Mouse (Mus musculus) ovary, postnatal 36 days (tissue): ENCODE measurements around the gene Mrtfa.

Experiments
- DNase-seq: peaks from one replicate; pipeline ENCODE4 v3.0.0; 2022; ENCODE audit warnings: low spot score, mixed read lengths

Mrtfa gene

DNA sequence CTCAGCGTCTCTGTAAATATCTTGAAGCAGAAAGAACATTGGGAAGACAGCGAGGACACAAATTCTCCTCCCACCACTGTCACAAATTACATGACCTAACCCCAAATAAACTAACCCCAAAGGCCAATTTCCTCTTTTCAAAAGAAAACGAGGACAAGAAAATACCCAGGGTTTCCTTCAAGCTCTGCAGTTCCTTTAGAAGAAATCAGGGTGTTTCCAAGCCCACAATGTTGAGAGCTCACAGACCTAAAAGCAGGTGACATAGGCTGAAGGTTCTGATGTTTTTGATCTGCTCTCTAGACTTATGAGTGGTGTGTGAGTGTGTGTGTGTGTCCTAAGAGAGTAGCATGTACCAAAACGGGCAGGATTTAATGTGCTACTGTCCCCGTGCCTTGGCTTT lies 89.2 kb downstream of the Mrtfa start:
- no peak for DNase-seq

DNA sequence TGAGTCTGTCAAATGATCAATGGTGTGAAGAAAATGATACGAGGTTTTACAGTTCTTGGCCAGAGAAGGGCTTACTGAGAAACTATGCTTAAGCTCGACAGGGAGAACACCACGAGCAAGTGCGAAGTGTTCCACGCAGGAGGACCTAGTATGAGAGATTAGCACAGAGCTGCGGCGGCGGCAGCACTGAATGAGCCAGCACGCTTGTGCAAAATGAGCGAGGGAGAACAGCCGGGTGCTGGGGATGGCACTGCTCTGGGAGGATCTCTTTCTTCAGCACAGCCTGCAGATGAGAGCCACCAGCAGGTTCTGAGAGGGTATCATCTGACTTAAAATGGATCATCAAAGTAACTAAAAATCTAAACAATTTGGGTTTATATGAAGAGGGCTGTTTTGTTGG lies 91.3 kb downstream of the Mrtfa start:
- no peak for DNase-seq

DNA sequence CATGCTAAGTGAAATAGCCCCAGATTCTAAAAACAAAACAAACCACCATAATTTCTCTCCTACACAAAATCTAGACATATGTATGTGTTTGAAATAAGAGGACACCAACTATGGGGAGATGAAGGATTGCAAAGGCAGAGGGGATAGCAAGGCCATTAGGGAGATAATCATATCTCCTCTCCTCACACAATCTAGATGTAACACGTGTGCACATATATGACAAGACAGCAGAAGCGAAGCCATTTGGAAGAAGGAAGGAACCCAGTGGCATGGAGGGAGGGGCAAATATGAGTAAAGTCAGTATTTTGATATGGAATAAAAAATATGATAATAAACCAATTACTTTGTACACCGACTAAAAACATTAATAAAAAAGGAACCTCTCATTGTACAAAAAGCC lies 91.9 kb downstream of the Mrtfa start:
- DNase-seq: no peak

DNA sequence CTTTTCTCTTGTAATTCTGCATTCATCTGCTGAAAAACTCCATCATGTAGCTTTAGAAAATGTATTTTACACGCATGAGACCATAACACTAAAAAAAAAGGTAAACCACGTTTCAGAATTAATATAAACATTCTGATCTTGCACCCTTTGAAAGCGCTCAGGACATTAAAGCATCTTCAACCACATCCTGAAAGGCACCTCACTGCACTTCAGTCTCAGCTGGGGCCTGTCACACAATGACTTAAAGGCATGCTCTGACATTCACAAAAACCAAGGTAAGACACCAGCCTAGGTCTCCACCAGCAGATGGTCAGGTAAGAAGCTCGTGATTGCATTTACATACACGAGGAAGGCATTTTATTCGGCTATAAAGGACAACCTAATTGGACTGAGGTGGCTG lies 92.7 kb downstream of the Mrtfa start:
- no peak for DNase-seq

DNA sequence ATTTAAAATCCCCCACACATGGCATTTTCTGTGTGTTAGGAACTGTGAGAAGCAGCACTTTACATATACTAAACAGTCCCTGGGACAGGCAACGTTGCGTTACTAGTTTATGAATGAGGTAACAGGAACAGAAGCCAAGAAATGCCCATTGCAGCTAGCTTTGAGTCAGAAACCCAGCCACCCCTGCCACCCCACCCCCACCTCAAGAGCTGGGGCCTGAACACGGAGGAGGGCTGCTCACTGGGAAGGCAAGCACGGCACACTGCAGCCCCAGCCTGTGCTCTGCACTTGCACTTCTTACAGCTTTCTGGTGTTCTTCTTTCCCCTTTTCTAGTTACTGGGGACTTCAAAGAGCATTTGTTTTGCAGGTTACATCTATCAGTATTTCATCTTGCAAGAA lies 93.1 kb downstream of the Mrtfa start:
- no peak for DNase-seq

DNA sequence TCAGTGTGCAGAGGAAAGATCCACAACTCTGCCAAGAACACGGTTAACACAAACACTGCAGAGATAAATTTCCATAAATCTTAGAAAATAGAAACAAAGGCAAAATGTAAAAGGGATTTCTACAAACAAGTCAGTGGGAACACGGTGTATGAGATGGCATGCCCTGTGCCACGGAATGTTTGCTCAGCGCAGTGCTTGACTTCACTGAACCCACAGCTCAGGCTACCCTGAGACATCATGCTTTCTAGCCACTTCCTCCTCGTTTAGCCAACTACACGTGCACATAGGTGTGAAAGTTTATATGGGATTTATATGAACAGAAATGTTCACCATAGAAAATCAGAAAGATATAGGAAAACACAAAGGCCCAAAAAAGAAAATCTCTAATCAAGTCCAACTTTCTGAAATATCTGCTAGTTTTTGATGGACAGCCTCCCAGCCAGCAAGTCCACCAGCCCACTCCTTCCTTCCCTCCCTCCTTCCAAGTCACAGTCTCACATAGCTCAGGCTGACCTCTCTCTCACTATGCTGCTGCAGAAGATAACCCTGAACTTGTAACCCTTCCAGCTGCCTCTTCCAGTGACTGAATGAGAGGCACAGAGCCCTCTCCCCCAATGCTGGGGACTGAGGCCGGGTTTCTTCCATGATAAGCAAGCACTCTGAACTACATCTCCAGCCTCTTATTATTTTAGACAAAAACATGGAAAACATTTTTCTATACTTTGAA lies 94.1 kb downstream of the Mrtfa start:
- DNase-seq: no peak

DNA sequence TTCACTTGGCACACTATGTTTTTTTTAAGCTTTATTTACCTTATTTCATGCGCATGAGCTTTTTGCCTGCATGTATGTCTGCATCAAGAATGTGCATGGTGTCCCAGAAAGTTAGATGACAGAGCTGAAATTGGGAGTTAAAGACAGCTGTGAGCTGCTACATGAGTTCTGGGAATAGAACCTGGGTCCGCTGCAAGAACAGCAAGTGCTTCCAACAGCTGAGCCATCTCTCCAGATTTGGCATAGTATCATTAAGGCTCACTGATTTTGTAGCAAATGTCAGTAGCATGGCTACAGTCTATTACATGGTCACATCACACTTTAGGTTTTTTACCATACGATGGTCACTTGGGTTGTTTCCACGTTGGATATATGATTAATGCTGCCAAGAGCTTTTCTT lies 97.5 kb downstream of the Mrtfa start:
- no peak for DNase-seq

DNA sequence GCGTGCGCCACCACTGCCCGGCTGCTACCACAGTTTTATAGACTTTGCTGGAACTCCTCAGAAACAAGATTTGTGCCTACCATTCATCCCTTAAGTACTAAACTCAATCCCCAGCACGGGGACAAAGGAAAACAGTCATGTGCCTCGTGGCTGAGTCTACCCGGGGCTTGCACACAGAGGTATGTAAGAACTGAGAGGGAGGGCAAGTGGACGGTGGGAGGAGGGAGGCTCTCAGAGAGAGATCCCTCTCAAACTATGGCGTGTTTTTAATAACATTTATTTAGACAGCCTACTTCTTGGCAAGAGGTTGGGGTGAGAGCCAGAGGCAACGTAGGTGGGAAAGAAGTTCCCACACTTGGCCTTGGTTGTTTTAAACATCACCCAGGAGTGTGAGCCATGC lies 98.8 kb downstream of the Mrtfa start:
- no peak for DNase-seq

DNA sequence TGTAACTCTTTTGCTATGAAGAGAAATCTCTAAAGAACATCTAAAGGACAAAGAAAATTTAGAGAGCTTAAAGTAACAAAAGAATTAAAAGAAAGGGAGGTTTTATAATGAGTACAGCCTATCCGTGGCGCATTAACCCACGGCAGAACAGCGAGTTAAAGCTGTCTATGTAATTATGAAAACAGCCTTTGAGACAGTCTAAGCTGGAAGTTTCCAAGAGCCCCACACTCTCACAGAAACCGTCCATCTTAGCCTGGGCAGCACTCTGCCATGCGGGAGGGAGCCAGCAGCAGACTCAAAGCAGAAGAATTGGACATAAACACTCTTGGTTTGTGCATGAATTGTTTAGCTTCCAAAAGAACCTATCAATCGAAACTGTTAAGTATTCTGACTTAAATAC lies 103.0 kb downstream of the Mrtfa start:
- no peak for DNase-seq

DNA sequence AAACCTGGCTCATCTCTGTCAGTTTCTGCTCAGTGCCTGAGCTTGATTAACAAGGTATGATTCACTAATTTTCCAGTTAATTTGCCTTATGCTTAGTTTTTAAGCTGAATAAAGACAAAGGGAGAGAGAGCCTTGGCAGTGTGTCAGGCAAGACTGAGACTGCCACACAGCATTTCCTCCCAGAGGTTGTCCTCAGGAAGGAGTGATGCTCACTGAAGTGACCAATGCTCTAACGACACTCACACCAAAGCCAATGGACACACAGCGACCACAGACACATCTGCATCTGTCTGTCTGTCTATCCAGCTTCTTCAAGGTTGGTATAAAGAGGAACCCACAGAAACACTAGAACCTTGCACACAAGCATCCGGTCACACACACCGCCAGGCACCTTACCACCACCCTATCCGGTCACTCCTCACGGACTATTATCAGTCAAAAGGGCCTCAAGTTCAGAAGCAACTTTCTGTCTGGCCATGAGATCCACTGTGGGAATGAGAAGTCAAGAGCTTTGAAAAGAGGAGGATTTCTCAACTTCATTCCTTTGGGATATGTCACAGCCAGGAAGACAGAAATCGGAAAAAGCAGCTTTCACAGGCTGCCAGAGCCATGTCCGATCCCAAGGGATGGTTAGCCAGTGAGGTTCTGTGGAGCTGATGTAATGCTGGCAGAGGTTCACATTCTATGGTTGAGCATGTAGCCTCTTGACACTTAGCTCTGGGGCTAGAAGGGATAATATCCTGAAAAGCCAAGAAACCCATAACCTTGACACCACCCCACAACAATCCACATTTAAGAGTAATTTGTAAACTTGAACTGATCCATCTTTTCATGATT lies 103.7 kb downstream of the Mrtfa start:
- DNase-seq: no peak

DNA sequence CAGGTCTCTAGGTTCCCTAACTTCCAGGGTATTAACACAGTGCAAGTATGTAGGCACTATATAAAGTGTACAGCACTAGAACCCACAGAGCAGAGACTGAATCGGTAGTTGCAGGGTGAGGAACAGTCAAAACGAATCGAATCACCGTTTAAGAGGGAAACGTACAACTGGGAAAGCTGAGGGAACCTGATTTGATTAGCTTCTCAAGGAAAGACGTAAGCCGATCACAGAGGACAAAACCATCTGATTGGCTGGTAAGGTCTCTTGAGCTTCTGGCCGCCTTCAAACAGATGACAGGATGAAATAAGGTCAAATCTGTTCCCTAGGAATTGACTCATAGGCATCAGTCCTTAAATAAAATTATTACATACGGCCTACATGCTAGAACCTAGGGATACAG lies 106.7 kb downstream of the Mrtfa start:
- DNase-seq: no peak

DNA sequence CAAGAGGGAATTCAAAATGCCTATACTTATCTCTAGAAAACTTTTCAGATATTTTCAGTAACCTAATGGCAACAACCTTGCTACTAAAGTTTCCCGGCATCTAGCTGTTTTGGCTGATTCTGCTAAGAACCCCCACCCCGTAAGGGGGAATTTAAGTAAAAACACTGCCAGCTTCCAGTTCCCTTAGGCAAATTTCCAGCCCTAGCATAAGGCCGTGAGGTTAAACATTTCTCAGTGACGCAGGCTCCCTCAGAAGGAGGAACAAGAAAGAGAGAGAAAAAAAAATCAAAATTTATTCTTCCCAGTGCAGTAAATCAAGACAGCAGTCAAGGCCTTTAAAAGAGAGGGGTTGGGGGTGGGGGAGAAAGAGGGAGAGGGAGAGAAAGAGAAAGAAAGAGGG lies 107.3 kb downstream of the Mrtfa start:
- DNase-seq: no peak

DNA sequence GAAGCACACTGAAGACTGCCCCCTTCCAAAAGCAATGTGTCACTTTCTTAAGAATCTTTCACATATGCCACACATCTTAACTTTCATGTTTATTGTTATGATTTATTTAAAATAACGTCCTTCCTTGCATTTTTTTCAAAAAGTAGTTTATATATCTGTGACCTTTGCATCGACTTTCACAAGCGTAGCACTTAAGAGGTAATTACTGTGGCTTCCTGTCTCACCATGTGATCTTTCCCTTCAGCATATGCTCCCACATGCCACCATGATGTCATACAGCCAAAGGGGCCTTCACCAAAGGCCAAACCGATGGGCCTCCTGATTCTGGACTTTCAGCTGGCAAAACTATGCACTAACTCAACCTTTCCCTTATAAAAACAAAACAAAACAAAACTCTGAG lies 109.3 kb downstream of the Mrtfa start:
- no peak for DNase-seq

DNA sequence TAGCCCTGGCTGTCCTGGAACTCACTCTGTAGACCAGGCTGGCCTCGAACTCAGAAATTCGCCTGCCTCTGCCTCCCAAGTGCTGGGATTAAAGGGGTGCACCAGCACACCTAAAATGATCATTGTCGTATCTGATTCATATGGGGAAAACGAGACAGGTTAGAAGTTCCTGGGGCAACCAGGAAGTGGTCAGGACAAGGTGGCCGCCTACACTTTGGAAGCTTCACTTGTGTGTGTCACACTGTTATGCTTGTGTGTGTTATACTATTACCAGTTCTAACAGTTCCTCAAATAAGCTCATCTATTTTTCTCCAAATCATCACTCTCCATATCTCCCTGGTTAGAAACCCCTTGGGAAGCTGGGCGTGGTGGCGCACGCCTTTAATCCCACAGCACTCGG lies 110.2 kb downstream of the Mrtfa start:
- no peak for DNase-seq

DNA sequence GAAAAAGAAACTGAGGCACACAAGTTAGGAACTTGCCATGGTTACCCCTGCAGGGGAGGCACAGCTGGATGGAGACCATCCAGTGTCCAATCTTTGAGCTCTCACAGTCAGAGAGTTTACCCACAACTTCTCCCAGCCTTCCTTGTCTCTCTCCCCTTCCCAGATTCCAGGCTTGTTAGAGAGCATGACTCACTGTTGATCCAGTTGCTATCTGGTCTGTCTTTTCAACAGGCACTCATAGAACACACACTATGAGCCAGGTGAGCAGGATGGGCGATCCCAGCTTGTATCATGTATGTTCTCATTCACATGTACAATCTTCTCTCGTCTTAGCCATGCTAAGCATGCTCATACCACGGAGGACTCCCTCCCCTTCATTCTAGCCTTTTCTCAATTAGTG lies 111.3 kb downstream of the Mrtfa start:
- DNase-seq: no peak

DNA sequence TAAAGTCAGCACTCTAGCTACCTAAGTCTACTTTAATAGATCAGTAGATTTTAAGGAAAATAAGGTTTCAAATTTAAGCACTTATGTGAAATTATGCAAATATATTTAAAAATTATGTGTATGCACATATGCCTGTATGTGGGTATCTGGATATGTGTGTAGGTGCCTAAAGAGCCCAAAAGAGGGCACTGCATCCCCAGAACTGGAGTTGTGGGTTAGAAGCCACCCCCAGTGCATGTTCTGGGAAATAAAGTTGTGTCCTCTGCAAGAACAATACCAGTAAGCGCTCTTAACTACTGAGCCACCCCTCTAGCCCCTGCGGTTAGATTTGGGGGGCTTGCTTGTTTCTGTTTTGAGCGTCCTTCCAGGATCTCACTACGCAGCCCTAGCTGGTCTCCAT lies 113.0 kb downstream of the Mrtfa start:
- DNase-seq: no peak

DNA sequence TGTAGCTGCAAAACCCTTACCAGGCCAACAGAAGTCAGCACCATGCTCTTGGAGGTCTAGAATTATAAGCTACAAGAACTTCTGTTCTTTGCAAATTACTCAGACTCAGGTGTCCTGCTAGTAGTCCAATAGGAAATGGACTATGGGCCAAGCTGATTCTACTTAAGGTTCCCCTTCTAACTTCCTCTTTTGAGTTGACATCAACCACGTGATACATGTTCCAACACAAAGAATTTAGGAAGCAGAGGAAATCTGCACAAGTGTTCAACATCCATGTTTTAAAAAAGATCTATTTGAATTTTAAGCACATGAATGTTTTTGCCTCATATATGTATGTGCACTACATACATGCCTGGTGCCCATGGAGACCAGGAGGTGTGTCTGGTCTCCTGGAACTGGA lies 116.0 kb downstream of the Mrtfa start:
- no peak for DNase-seq

DNA sequence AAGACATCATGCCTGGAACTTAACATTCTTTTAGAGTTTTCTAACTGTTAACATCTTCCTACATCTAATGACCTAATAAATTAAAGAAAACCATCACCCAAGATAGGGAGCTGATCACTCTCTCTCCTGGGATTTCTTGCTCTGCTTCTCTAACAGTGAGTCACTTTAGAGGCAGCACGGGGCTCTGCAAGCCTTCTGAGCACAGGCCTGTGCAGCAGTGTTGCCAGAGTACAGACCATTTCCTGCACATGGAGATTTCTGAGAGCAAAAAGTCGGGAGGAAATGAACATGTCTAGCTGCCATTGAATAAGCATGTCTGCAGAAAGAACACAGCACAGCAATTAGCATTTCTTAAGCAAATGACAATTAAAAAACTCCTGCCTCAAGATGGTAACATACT lies 116.8 kb downstream of the Mrtfa start:
- DNase-seq: no peak

DNA sequence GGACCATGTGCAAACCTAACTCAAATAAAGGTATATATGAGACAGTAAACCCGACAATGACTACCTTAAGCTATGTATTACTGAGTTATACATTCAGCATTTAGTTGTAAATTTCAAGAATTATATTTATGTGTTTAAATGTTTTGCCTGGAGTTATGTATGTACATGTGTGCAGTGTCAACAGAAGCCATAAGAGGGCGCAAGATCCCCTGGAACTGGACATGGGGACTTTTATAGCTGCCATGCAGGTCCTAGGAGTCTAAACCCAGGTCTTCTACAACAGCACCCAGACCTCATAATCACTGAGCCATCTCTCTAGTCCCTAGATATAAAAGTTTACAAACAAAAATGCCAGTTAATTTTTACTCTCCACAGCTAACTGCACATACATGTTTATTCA lies 117.8 kb downstream of the Mrtfa start:
- no peak for DNase-seq

DNA sequence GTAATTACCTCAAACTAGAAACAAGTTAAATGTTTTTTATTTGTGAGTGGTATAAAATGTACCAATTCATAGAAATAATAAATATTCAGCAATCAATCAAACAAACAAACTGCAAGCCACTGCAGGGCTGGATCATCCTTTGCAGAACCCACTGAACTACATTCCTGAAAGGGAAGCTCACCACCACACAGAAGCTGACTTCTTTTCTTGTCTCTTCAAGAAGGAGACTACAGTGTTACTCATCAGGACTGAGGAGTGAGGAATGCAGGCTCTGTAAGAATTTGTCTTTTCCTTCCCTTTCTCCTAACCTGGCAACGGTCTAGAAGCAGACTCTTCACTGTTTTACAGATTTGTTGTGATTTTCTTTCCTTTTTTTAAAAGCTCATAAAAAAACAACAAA lies 120.1 kb downstream of the Mrtfa start:
- no peak for DNase-seq

DNA sequence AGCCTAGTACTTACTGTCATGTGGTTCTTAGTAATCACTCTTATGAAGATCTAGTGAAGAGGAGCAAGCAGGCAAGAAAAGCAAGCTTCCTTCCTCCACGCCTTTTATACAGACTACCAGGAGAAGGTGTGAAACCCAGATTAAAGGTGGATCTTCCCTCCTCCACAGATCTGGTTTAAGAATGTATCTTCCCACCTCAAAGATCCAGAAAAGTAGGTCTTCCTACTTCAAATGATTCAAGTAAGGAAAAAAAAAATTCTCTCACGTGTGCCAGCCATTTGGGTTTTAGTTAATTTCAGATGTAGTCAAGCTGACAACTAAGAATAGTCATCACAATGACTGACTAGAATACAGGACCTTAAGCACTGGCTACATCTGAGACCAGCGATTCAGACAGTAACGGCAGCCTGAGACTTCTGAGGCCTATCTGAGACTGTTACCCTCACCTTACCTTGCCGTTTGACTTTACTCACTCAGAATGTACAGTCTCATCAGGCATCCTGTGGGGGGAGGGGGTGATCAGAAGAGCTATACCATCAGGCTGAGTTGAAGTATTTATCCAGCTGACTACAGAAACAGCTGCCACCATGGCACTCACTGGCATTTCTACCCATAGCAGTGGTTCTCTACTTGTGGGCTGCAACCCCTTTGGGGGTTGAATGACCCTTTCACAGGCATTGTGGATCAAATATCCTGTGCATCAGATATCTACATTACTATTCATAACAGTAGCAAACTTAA lies 121.7 kb downstream of the Mrtfa start:
- no peak for DNase-seq

DNA sequence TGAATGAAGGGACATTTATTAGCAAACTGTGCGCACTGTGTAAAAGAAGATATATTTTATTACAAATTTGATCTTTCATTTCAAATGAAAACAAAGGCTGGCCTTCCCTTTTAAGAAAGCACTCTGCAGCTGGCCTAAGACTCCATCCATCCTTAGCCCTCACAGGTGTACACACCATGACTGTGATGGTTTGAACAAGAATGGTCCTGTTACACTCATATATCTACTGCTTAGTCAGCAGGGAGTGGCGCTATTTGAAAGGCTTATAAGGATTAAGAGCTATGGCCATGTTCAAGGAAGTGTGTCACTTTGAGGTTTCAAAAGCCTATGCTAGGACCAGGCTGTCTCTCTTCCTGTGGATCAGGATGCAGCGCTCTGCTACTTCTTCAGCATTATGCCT lies 122.8 kb downstream of the Mrtfa start:
- DNase-seq: no peak

DNA sequence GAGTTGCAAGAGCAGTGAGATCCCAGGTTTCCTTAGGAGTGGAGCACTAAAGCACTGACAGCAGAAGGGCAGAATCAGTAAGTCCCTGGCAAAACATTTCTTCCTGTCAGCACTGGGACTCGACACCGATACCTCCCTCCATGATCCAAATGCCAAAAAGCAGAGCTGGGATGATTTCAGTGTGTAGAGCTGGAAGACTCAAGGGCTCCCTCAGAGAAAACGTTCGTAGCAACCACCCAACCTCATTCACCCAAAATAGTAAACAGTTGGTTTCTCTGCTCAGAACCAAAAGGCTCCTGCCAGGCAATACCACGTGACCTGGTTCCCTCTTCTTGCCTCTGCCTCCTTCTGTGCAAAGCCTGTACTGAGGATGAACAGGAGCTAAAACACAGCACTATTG lies 123.6 kb downstream of the Mrtfa start:
- DNase-seq: no peak
